Mouse (Mus musculus) hindbrain, embryonic 16.5 days (tissue): Measurements from ENCODE around the gene Dcun1d1. TPM values are rescaled to one million over a fixed set of nuclear protein-coding genes. Genes with fewer than 3 reads are reported as not detected.

Experiments
- ATAC-seq: fragments of 200-750 bp; cut with Nextera tagmentation; 2 replicates; pipeline ENCODE4 v1.8.0; 2017; ENCODE audit warnings: moderate TSS enrichment, moderate library complexity
- H3K27ac ChIP-seq: fragments of 300-500 bp; sonication (generic); 2 replicates; pipeline ENCODE4 v1.5.1; 2014; ENCODE audit warnings: low read depth, mild to moderate bottlenecking, control low read depth, low read length, moderate library complexity
- H3K27me3 ChIP-seq: fragments of 300-500 bp; sonication (generic); replicated peaks from 2 replicates; pipeline ENCODE4 v1.6.1; 2014; ENCODE audit warnings: low read length; ENCODE audit not compliant: control insufficient read depth, insufficient read depth
- H3K36me3 ChIP-seq: fragments of 300-500 bp; sonication (generic); 2 replicates; pipeline ENCODE4 v1.6.1; 2014; ENCODE audit warnings: mild to moderate bottlenecking, low read length, moderate library complexity, mixed read lengths; ENCODE audit not compliant: control insufficient read depth, insufficient read depth
- H3K4me1 ChIP-seq: fragments of 300-500 bp; sonication (generic); 2 replicates; pipeline ENCODE4 v1.6.1; 2014; ENCODE audit warnings: low read depth, low read length; ENCODE audit not compliant: control insufficient read depth, insufficient read depth
- H3K4me2 ChIP-seq: fragments of 300-500 bp; sonication (generic); 2 replicates; pipeline ENCODE4 v1.6.1; 2014; ENCODE audit warnings: mild to moderate bottlenecking, low read length, control low read depth, moderate library complexity
- H3K4me3 ChIP-seq: fragments of 300-500 bp; sonication (generic); 2 replicates; pipeline ENCODE4 v1.5.1; 2014; ENCODE audit warnings: mild to moderate bottlenecking, low read length, control low read depth, moderate library complexity
- H3K9ac ChIP-seq: fragments of 300-500 bp; sonication (generic); 2 replicates; pipeline ENCODE4 v1.6.1; 2014; ENCODE audit warnings: low read depth, mild to moderate bottlenecking, control low read depth, low read length, moderate library complexity
- H3K9me3 ChIP-seq: fragments of 300-500 bp; sonication (generic); 2 replicates; pipeline ENCODE4 v1.6.1; 2014; ENCODE audit warnings: mild to moderate bottlenecking, low read length, moderate library complexity; ENCODE audit not compliant: control insufficient read depth
- WGBS: fragments of 180-500 bp; shearing (Covaris S2); extraction: QIAGEN DNeasy Blood & Tissue Kit; methylation state at CpG from one replicate; pipeline ENCODE4 v1.1.7; 2014; 5-methylcytosine and 5-hydroxymethylcytosine counted together
- polyA plus RNA-seq: library from polyadenylated mRNA; unstranded; fragments of >200 nt; fragmentation: Nextera tagmentation; extraction: Ambion mirVana; gene quantifications from 2 replicates; pipeline ENCODE4 v1.2.1, GENCODE M21; 2015

The Dcun1d1 gene
- 88.7 and 97.4 TPM in 2 replicates for polyA plus RNA-seq

- Histone ChIP-seq H3K27ac (no peak within 1 kb of the TSS), H3K36me3 (no peaks in the 10 kb centered on the region), H3K27me3 (no peaks in the 10 kb centered on the region), H3K4me1 (peaks cover 10% of the 10 kb centered on the region), H3K9me3 (no peaks in the 10 kb centered on the region), H3K4me3 (no peak within 1 kb of the TSS), H3K9ac (no peak within 1 kb of the TSS), H3K4me2 (no peak within 1 kb of the TSS)
- no peak for ATAC-seq
- WGBS = 95% methylated on average over 6 of the region's 6 CpGs
These were observed at the start of gene Dcun1d1 for GRCm38 (mm10) chr3:35937345-35937744. TSS of gene Dcun1d1 (minus strand) at chr3:35937445.

- ATAC-seq = no peak
- Histone ChIP-seq H3K4me3 (no peak overlapping the region), H3K9me3 (no peaks in the 10 kb centered on the region), H3K9ac (no peak overlapping the region), H3K27ac (no peak overlapping the region), H3K36me3 (peaks cover 32% of the 10 kb centered on the region), H3K4me1 (no peaks in the 10 kb centered on the region), H3K27me3 (no peaks in the 10 kb centered on the region), H3K4me2 (no peak overlapping the region)
- WGBS = 90% methylated on average over 6 of the region's 6 CpGs
These were observed 49.0 kb upstream of the Dcun1d1 start for GRCm38 (mm10) chr3:35986266-35986665.

- no peaks in the 10 kb centered on the region for H3K27me3 ChIP-seq
- no peak overlapping the region for H3K9ac ChIP-seq
- peaks cover 9% of the 10 kb centered on the region; the same call in 1 of the 2 replicates for H3K36me3 ChIP-seq
- 71% methylated on average over 7 of the region's 7 CpGs for WGBS
- H3K4me1 ChIP-seq = no peaks in the 10 kb centered on the region
- H3K9me3 ChIP-seq = no peaks in the 10 kb centered on the region
- H3K4me2 ChIP-seq = no peak overlapping the region
- H3K27ac ChIP-seq = no peak overlapping the region
- ATAC-seq = peak; percentile 56
- H3K4me3 ChIP-seq = no peak overlapping the region
These were observed 36.3 kb upstream of the Dcun1d1 start for GRCm38 (mm10) chr3:35973551-35973950.

GRCm38 (mm10) chr3:35972985-35973384 lies 35.7 kb upstream of the Dcun1d1 start:
- Histone ChIP-seq H3K36me3 (peaks cover 12% of the 10 kb centered on the region; the same call in 1 of the 2 replicates), H3K4me1 (no peaks in the 10 kb centered on the region), H3K27me3 (no peaks in the 10 kb centered on the region), H3K4me2 (no peak overlapping the region), H3K27ac (no peak overlapping the region), H3K9ac (no peak overlapping the region), H3K9me3 (no peaks in the 10 kb centered on the region), H3K4me3 (no peak overlapping the region)
- peak; percentile 64 for ATAC-seq
- WGBS = 77% methylated on average over 4 of the region's 4 CpGs

- Histone ChIP-seq H3K27ac (no peak overlapping the region), H3K27me3 (no peaks in the 10 kb centered on the region), H3K9me3 (no peaks in the 10 kb centered on the region), H3K4me1 (no peaks in the 10 kb centered on the region), H3K36me3 (peaks cover 12% of the 10 kb centered on the region), H3K9ac (no peak overlapping the region), H3K4me2 (no peak overlapping the region), H3K4me3 (no peak overlapping the region)
- 95% methylated on average over 12 of the region's 12 CpGs for WGBS
- no peak for ATAC-seq
These were observed 33.9 kb upstream of the Dcun1d1 start for GRCm38 (mm10) chr3:35971149-35971548.

- H3K4me3 ChIP-seq = no peak overlapping the region
- H3K9ac ChIP-seq = no peak overlapping the region
- H3K36me3 ChIP-seq = peaks cover 12% of the 10 kb centered on the region
- H3K27ac ChIP-seq = no peak overlapping the region
- no peak overlapping the region for H3K4me2 ChIP-seq
- no peaks in the 10 kb centered on the region for H3K9me3 ChIP-seq
- H3K27me3 ChIP-seq = no peaks in the 10 kb centered on the region
- no peaks in the 10 kb centered on the region for H3K4me1 ChIP-seq
- no peak for ATAC-seq
- WGBS = 86% methylated on average over 4 of the region's 4 CpGs
These were observed 33.2 kb upstream of the Dcun1d1 start for GRCm38 (mm10) chr3:35970441-35970840.

- Histone ChIP-seq H3K27ac (no peak overlapping the region), H3K27me3 (no peaks in the 10 kb centered on the region), H3K4me1 (no peaks in the 10 kb centered on the region), H3K4me2 (no peak overlapping the region), H3K9ac (no peak overlapping the region), H3K4me3 (no peak overlapping the region), H3K36me3 (peaks cover 27% of the 10 kb centered on the region), H3K9me3 (no peaks in the 10 kb centered on the region)
- ATAC-seq = no peak
- 96% methylated on average over 8 of the region's 8 CpGs for WGBS
These were observed 30.2 kb upstream of the Dcun1d1 start for GRCm38 (mm10) chr3:35967366-35967921.

- Histone ChIP-seq H3K36me3 (peaks cover 23% of the 10 kb centered on the region), H3K27ac (no peak overlapping the region), H3K27me3 (no peaks in the 10 kb centered on the region), H3K9me3 (no peaks in the 10 kb centered on the region), H3K4me3 (no peak overlapping the region), H3K4me2 (no peak overlapping the region), H3K9ac (no peak overlapping the region), H3K4me1 (no peaks in the 10 kb centered on the region)
- no peak for ATAC-seq
- WGBS = 89% methylated on average over 2 of the region's 2 CpGs
These were observed 29.2 kb upstream of the Dcun1d1 start for GRCm38 (mm10) chr3:35966493-35966892.

GRCm38 (mm10) chr3:35964928-35965327 lies 27.7 kb upstream of the Dcun1d1 start:
- Histone ChIP-seq H3K27ac (no peak overlapping the region), H3K4me3 (no peak overlapping the region), H3K9ac (no peak overlapping the region), H3K4me1 (no peaks in the 10 kb centered on the region), H3K9me3 (no peaks in the 10 kb centered on the region), H3K36me3 (peaks cover 20% of the 10 kb centered on the region), H3K4me2 (no peak overlapping the region), H3K27me3 (no peaks in the 10 kb centered on the region)
- no peak for ATAC-seq
- WGBS = 93% methylated on average over 4 of the region's 4 CpGs
